Mouse (Mus musculus) thymus, postnatal 10 days (tissue): ENCODE results near the gene Trem3.

Source experiments
- DNase-seq, 2 experiments: peaks; one replicate each; pipeline ENCODE4 v3.0.0; 2021; ENCODE audit warnings: low spot score in 2 of 2

Gene Trem3

GRCm38 (mm10) chr17:48247221-48247928, at the start of gene Trem3:
Gene Trem3 (plus strand): TSS chr17:48247777.
- no peak for DNase-seq

GRCm38 (mm10) chr17:48203086-48203485, 44.5 kb upstream of the Trem3 start:
- DNase-seq, result peak in 1 of 2 experiments; percentile 1

- no peak for DNase-seq
Measured at GRCm38 (mm10) chr17:48212596-48212995, 35.0 kb upstream of the Trem3 start.

GRCm38 (mm10) chr17:48213511-48213910, 34.1 kb upstream of the Trem3 start:
- no peak for DNase-seq

GRCm38 (mm10) chr17:48215429-48215828, 32.1 kb upstream of the Trem3 start:
- no peak for DNase-seq

GRCm38 (mm10) chr17:48230680-48231079, 16.9 kb upstream of the Trem3 start:
- DNase-seq, result peak in 1 of 2 experiments; percentile 1

GRCm38 (mm10) chr17:48232518-48232917, 15.1 kb upstream of the Trem3 start, which contains the start of gene Trem1:
Gene Trem1 (plus strand): TSS chr17:48232768.
- DNase-seq, result peak in 1 of 2 experiments; percentile 1

- no peak for DNase-seq
Measured at GRCm38 (mm10) chr17:48233789-48234188, 13.8 kb upstream of the Trem3 start.

GRCm38 (mm10) chr17:48234550-48234949, 13.0 kb upstream of the Trem3 start:
- no peak for DNase-seq

- DNase-seq, result no peak
Measured at GRCm38 (mm10) chr17:48235773-48236370, 11.7 kb upstream of the Trem3 start.

GRCm38 (mm10) chr17:48237621-48238020, 10.0 kb upstream of the Trem3 start:
- no peak for DNase-seq

- DNase-seq, result no peak
Measured at GRCm38 (mm10) chr17:48249039-48249438, 1.5 kb downstream of the Trem3 start.

GRCm38 (mm10) chr17:48249501-48249900, 1.9 kb downstream of the Trem3 start:
- no peak for DNase-seq

GRCm38 (mm10) chr17:48250631-48251030, 3.1 kb downstream of the Trem3 start:
- DNase-seq, result no peak

GRCm38 (mm10) chr17:48256575-48256974, 9.0 kb downstream of the Trem3 start:
- no peak for DNase-seq

GRCm38 (mm10) chr17:48261868-48262267, 14.3 kb downstream of the Trem3 start:
- no peak for DNase-seq

GRCm38 (mm10) chr17:48263741-48264362, 16.3 kb downstream of the Trem3 start, which contains the start of gene Treml4:
Gene Treml4 (plus strand): TSS chr17:48264295.
- no peak for DNase-seq

- no peak for DNase-seq
Measured at GRCm38 (mm10) chr17:48264662-48265061, 17.1 kb downstream of the Trem3 start.

- DNase-seq, result no peak
Measured at GRCm38 (mm10) chr17:48266138-48266537, 18.6 kb downstream of the Trem3 start.

- DNase-seq, result no peak
Measured at GRCm38 (mm10) chr17:48266610-48267304, 19.2 kb downstream of the Trem3 start.

GRCm38 (mm10) chr17:48267591-48267990, 20.0 kb downstream of the Trem3 start:
- no peak for DNase-seq

- no peak for DNase-seq
Measured at GRCm38 (mm10) chr17:48268276-48268675, 20.7 kb downstream of the Trem3 start.
